Mouse (Mus musculus) layer of hippocampus, adult 9-10 months (tissue): ENCODE measurements at regions not wholly inside any gene's neighbourhood (a gene's known extent, or its start where the extent isn't known, plus 50 kb on each side); places are given as distances from the start of the nearest gene placed in this dataset.

Experiments used
- DNase-seq: peaks from one replicate; pipeline ENCODE4 v3.0.0; 2022; ENCODE audit warnings: low spot score

DNA sequence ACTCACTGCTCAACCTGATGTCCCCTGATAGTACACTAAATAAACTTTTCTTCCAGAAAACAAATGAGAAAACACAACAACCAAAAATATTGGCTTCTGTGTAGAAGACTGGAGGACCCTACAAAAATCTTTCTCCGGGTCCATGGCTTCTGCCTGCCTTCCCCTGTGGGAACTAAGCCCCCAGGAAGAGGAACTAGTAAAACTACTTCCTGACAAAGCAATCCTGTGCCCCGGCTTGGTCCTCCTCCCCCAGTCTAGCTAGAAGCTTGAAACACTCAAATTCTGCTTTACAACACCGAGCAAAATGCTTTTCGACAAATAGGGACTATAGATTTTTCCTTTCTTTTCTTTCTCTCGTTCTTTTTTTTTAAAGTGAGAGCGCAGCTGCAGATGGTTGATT lies 51.3 kb upstream of the Mki67 start:
- DNase-seq, result no peak

DNA sequence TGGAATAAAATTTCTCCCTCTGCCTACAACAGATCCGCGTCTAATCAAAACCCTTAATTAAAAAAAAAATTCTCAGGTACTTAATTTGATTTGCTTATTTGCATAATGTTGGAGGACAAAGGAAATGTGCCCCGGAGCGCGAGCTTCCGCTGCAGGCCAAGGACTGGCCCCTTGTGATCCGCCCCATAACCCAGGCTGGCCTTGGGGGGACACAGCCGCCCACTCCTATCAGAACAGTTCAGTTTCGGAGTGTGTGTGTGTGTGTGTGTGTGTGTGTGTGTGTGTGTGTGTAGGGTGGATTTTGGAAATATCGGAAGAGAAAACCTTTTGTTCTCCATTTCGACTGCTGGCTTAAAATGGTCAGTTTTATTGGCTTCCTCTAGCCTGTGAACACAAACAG lies 51.9 kb upstream of the Mki67 start:
- DNase-seq, result no peak

GRCm38 (mm10) chr7:135768592-135768991 lies 52.4 kb upstream of the Mki67 start:
- peak; percentile 76 for DNase-seq

- DNase-seq, result no peak
These were observed 53.0 kb upstream of the Mki67 start for GRCm38 (mm10) chr7:135769082-135769673.

- DNase-seq, result no peak
These were observed 53.9 kb upstream of the Mki67 start for GRCm38 (mm10) chr7:135770051-135770450.

- DNase-seq, result no peak
These were observed 59.8 kb upstream of the Mki67 start for GRCm38 (mm10) chr7:135775832-135776433.

DNA sequence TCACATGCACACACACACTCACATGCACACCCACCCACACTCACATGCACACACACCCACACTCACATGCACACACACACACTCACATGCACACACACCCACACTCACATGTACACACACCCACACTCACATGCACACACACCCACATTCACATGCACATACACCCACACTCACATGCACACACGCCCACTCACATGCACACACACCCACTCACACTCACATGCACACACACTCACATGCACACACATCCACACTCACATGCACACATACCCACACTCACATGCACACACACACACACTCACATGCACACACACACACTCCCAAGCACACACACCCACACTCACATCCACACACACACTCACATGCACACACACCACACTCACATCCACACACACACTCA lies 74.0 kb upstream of the Mki67 start:
- no peak for DNase-seq

DNA sequence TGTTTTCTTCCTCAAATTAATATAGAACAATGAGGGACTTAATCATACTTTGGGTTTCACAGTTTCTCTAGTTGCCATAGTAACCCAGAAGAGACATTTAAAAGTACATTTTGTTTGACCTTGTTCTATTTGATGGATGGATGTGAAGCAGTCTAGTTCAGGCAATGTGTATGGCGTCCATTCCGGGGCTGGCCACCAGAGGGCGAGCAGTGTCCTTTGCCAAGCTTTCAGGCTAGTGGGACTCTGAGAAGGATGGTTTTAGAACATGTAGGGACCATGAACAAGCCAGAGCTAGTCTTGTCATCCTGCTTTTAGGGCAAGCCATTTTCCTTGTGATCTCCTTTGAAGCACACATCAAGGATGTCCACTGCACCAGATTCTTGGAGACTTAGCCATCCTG lies 74.8 kb upstream of the Mki67 start:
- DNase-seq, result peak; percentile 54

- no peak for DNase-seq
These were observed 76.0 kb upstream of the Mki67 start for GRCm38 (mm10) chr7:135791953-135792690.

GRCm38 (mm10) chr7:135792918-135793317 lies 76.8 kb upstream of the Mki67 start:
- no peak for DNase-seq

DNA sequence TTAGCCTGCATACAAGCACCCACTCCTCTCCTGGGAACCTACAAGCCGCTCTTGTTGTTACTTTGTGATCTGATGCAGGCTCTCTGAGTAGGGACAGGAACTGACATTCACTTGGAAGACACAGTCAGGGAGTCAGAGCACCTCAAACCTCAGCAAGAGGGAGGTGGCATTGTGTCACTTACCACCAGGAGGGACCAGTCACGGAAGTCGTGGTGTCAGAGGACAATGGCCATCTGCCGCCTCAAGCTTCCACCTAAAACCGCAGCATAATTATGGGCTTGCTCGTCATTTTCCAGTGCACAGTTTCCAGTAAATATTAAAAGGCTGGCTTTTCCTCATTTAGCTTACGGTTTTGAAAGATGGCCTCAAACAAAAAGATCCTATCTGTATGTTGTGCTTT lies 78.1 kb upstream of the Mki67 start:
- DNase-seq, result no peak

DNA sequence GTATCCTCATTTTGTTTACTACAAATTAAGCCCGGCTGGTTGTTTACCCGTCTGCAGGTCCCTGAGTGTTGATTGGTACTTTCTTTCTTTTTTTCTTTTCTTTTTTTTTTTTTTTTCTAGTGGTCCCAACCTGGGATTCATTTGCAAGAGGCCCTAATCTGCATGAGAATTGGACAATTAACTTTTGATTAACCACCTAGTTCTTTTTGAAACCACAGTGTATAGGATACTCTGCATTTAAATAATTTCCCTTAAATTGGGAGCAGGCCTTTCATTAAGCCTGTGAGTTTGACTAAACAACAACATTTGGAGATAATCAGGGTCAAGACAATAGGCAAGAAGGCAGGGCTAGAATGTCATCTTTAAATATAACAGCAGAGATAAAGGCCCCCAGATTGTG lies 78.5 kb upstream of the Mki67 start:
- no peak for DNase-seq

GRCm38 (mm10) chr7:135798441-135798840 lies 82.3 kb upstream of the Mki67 start:
- DNase-seq, result no peak

DNA sequence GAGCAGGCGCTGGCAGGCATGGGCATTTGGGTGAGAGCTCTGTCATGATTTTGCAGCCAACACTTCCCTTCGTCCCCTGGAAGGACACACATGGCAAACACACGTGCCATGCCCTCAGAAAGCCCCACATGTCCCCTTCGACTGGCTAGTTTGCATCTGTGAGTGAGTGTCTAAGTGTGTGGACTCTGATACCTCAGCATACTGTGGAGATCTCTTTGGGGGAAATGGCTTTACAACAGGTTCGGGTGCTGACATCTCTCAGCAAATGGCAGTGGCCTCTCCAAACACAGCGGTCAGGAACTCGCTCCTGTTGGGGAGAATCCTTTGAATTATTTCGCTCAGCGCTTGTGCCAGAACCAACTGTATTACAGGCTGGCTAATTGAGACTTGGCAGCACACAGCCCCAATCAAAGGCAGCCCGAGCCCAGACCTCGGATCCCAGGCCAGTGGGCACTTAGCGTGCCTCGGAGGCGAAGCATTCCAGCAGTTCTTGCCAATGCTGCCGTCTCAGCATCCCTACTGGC lies 86.5 kb upstream of the Mki67 start:
- no peak for DNase-seq

GRCm38 (mm10) chr7:135804730-135805129 lies 88.6 kb upstream of the Mki67 start:
- DNase-seq, result no peak

DNA sequence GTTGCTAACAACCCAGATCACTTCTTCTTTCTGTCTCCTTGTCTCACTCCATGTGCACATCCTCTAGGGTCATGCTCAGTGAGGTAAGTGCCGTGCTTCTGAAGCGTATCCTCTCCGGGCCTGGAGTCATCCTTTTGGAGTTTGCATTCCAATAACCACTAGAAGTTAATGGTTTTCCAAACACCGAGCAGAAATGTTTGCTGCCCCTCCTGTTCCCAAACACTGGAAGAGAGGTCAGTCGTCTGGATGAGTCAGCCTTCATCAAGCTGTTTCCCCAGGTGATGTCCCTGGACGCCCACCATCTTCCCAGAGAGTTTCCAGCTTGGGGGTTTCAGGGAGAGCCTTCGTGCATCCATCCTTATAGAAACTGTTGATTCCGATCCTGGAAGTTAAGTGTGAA lies 90.0 kb upstream of the Mki67 start:
- no peak for DNase-seq

GRCm38 (mm10) chr7:135806673-135807072 lies 90.5 kb upstream of the Mki67 start:
- DNase-seq, result no peak

GRCm38 (mm10) chr7:135809167-135809566 lies 93.0 kb upstream of the Mki67 start:
- no peak for DNase-seq

- DNase-seq, result no peak
These were observed 93.7 kb upstream of the Mki67 start for GRCm38 (mm10) chr7:135809751-135810379.

DNA sequence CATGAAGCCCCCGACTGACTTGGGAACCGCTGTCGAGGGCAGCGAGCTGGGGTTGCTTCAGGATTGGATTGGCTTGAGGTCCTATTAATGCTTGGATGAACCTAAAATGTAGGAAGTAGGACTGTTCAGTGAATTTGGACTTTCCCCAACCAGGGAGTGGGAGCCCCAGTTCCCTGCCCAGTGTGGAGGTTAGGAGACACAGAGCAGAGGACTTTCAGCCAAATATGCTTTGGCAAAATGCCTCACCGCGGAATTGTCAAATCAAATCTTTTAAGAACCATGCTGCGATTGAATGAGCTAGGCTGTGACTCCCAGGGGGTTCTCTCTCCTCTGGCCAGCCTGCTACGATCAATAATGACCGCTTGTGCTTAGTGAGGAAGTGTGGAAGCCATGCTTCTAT lies 94.8 kb upstream of the Mki67 start:
- no peak for DNase-seq

DNA sequence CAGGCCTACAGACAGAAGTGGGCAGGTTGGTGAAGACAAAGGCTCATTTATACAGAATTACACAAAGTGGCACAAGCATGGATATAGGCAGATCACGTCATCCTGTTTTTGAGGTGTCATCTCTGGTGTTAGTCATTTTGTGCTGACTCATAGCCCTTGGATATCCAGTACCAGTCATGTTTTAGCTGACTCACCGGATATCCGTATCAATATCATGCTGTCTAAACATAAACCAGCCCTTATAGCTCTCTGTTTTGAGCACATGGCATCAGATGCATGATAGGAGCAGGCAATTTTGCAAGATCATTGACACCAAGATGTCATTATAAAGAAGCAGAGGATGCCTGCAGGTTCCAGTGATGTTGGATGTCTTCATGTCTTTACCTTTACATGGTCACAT lies 97.5 kb upstream of the Mki67 start:
- no peak for DNase-seq

DNA sequence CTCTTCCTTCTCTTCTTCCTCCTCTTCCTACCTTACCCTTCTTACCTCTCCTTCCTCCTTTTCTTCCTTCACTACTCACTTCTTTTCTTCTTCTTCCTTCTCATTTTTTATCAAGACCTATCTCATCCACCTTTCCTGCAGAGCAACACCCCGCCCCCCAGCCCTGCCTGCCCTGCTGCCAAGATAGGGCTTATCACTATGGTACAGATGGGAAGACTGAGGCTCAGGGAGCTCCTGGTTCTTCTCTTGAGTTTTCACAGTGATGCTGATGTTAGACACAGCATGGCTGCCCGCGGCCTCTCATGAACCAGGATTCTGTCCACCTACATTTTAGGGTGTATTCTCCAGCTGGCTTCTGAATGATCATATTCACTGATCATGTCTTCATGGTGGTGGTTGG lies 100.0 kb upstream of the Mki67 start:
- no peak for DNase-seq

GRCm38 (mm10) chr7:135817868-135818267 lies 101.7 kb upstream of the Mki67 start:
- no peak for DNase-seq
